Mouse (Mus musculus): Measurements from ENCODE around the gene Letmd1.
"Not testable (repeated sequence)": the region's sequence is repeated elsewhere in the genome, so short reads cannot be mapped to it uniquely, and the experiment has no call there.

The Letmd1 gene

DNA sequence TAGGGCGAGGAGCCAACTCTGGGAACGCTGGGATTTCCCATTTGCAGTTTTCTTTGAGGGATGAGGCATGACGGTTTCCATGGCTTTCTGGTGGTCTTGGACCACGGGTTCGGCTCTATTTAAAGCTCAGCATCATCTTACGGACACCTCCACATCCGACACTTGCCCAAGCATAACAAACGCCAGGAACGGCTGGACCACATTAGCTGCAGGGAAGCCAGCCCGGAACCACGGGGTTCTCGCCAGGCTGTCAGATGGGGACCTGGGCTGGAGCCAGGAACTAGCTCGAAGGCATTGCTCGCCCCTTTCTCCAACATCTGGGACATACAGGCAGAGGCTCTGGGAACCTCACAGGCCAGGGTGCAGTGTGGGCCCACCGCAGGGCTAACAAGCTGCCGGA, 17.6 kb upstream of the Letmd1 start:
- no peak for DNase-seq (ENCODE audit: low read depth, low spot score)

DNA sequence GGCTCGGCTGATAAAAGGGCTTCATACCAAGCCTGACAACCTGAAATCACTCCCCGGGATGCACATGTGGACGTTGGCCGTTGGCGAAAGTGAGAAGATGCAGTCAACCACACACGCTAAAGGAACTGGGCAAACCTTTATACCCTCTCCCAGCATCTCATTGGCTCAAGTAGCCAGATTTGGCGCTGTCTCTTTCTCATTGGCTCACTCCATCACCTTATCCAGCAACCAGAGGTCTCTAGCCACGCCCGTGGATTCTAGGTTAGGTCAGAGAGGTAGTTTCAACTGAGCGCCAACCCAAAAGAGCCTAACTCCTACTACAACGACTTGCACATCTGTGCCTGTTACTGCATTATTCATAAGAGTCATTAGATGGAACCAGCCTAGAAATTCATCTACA, 16.3 kb upstream of the Letmd1 start:
- no peak for DNase-seq (ENCODE audit: low read depth, low spot score)

GRCm38 (mm10) chr15:100456356-100456991, 12.3 kb upstream of the Letmd1 start:
- DNase-seq (ENCODE audit: low read depth, low spot score), result no peak

GRCm38 (mm10) chr15:100457340-100457739, 11.5 kb upstream of the Letmd1 start:
- DNase-seq (ENCODE audit: low read depth, low spot score), result peak; percentile 93

DNA sequence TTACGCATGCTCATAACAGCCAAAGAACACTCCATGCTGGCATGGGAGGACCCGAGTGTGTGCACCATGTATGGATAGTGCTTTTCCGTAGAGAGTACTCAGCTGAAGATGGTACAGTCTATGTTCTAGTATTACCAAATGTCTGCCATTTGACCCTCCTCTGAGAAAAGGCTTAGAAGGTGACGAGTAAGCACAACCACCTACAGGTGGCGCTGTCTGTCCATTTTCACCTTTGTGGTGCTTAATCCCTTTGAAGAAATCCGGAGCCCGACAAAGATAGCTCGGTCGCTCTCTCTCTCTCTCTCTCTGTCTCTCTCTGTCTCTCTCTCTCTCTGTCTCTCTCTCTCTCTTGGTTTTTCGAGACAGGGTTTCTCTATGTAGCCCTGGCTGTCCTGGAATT, 10.8 kb upstream of the Letmd1 start:
- DNase-seq (ENCODE audit: low read depth, low spot score), result peak; percentile 90

DNA sequence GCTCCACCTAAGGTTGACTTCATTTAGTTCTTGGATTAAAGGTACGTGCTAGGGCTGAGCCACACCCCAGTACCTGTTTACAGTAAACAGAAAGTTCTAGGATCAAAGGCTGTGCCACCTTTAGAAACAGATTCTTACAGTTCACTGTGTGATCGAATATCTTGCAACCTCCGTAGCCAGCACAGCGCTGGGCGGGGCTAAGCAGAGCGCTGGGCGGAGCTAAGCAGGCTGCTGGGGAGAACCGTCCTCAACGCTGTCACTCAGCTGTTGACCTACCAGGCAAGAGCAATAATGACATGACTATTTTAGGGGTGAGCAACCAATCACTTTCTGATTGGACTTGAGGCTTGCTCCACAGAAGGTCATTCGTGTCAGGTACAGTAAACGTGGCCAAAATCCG, 7.9 kb upstream of the Letmd1 start:
- peak; percentile 87 for DNase-seq (ENCODE audit: low read depth, low spot score)

DNA sequence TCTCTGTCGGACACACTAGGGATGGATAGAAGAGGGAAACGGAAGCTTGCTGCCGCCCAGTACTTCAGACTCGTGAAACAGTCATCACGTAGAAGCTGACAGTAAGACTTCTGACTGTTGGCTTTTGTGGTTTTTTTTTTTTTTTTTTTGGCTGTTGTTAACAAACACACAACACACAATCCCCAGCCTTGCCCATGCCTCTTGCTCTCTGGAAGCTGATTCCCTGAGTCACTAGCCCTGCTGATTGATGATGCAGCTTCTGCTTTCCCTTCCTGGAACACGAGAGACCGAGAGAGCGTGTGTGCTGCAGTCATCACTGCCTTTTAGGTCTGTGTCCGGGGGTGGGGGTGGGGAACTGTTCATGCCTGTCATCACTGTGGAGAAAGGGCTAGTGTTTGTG, 7.2 kb upstream of the Letmd1 start:
- DNase-seq (ENCODE audit: low read depth, low spot score), result peak; percentile 27

- DNase-seq (ENCODE audit: low read depth, low spot score), result no peak
These were observed 6.7 kb upstream of the Letmd1 start for GRCm38 (mm10) chr15:100462086-100462485.

DNA sequence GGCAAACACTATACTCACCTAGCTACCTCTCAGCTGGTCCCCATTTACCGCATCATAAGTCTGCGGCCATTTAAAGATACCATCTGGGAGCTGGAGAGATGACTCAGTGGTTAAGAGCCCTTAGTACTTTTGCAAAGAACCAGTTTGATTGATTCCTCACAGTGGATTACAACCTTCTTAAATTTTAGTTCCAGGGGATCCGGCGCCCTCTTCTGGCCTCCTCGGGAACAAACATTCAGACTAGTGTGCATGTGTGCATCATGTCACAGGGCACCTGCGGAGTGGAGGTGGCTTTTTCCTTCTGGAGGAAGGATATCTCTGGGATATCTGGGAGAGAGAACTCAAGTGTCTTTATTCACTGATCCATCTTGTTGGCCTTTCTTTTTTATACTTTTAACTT, 5.1 kb upstream of the Letmd1 start:
- peak; percentile 84 for DNase-seq (ENCODE audit: low read depth, low spot score)

DNA sequence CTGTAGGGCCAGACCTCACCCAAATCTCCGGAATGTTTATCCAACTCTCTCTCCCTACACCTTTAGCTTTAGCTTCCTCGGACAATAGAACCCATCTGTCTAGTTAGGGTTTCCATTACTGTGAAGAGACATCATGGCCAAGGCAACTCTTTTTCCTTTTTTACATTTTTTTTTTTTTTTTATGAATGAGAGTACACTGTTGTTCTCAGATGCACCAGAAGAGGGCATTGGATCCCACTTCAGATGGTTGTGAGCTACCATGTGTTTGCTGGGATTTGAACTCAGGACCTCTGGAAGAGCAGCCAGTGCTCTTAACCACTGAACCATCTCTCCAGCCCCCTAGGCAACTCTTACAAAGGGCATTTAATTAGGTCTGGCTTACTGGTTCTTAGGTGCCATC, 3.4 kb upstream of the Letmd1 start:
- DNase-seq (ENCODE audit: low read depth, low spot score), result peak; percentile 54

DNA sequence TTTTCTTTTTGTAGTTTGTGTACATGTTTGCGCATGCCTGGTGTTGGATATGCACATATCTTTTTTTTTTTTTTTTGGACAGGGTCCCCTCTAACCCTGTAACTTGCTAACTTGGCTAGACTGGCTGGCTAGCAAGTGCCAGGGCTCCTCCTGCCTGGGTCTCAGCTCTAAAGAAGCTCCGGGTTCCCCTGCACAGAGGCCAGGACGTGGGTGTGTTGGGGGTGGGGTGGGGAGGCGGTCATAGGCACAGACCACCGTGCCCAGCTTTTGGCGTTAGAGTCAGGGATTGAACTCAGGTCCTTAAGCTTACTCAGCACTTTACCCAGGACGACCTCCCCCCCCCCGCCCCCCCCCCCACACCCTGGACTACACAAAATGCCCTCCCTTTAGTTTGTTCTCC, 1.1 kb upstream of the Letmd1 start:
- no peak for DNase-seq (ENCODE audit: low read depth, low spot score)

DNA sequence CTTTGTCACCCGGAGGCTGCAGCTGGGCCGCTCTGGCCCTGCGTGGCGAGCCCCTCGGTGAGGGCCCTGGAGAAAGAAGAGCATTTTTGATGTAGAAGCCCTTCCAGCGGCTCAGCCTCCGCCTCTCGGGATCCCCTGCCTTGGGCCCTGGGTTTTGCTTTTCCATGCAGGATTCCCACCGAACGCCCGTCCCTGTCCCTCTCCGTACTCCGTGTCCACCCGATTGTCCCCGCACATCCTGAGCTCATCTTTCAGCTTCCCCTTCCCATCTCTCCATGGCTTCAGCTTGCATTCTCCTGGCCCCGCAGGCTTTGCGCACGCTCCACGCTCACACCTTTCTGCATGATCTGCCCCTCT, 344 bp downstream of the Letmd1 start:
- DNase-seq (ENCODE audit: low read depth, low spot score), result peak; percentile 33

DNA sequence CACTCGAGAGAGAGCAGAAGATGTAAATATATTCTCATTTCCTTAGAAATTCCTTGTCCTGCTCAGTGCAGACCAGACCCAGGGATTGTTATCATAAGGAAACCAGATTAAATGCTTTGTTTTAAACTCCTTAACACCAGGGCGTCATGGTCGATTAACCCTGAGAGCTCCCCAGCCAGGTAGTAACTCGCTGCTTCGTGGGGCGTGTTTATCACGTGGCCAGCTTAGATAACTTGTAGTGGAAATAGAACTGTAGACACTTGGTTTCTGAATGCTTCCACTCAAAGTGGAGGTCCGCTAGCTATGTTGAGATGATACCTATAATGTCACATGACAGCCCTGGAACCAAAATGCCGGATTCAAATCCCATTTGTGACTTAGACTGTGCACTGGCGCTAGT, 1.2 kb downstream of the Letmd1 start:
- no peak for DNase-seq (ENCODE audit: low read depth, low spot score)

GRCm38 (mm10) chr15:100473926-100474503, 5.2 kb downstream of the Letmd1 start:
- no peak for DNase-seq (ENCODE audit: low read depth, low spot score)

GRCm38 (mm10) chr15:100478351-100478750, 9.5 kb downstream of the Letmd1 start:
- DNase-seq (ENCODE audit: low read depth, low spot score), result peak; percentile 49

DNA sequence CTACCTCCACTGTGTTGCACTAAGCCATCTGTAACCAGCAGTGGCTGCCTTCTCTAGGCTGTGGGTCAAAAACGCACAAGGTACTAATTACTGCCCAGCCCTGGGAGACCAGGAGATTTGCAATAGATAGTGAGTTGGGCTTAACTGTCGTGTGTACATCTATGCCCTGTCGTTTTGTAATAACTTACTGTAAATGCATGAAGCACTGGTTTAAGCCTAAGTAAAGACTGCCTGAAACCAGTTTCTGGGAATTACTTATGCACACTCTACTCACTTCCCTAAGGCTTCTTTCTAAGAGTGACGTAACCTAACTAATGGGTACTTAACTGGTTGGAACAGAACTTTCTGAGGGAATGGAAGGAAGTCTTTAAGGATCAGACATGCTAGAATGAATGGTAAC, 10.1 kb downstream of the Letmd1 start:
- DNase-seq (ENCODE audit: low read depth, low spot score), result no peak

DNA sequence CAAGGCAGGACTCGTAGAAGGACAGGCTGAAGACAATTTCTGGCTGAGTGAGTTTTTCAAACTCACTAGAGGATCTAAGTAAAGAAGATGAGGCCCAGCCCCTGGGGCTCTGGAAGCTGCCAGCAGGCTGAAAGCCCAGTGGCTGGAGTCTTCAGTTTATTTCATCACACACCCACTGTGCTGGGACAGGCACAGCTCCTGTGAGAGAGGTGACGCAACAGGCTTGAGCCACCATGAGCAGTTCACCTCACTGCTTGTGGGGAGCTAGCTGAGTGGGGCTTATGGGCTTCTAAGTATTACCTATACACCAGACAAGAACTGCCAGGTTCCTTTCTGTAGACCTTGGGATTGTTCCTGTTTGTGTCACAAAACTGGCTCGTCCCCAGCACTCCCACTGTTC, 16.8 kb downstream of the Letmd1 start:
- DNase-seq (ENCODE audit: low read depth, low spot score), result no peak

- no peak for DNase-seq (ENCODE audit: low read depth, low spot score)
These were observed 17.6 kb downstream of the Letmd1 start for GRCm38 (mm10) chr15:100486450-100486849.

GRCm38 (mm10) chr15:100487050-100487449, 18.2 kb downstream of the Letmd1 start:
- DNase-seq (ENCODE audit: low read depth, low spot score), result no peak

DNA sequence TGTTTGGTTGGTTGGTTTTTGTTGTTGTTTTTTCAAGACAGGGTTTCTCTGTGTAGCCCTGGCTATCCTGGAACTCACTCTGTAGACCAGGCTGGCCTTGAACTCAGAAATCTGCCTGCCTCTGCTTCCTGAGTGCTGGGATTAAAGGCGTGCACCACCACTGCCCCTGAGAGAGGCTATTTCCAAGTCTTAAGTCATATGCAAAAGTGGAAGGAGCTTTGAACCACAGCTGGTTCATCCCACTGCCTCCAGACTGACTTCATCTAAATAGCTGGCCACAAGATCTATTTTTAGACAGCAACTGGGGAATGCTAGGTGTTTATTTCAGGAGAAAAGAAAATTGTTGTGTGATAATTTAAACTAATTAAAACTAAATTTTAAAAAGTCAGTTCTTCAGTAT, 19.5 kb downstream of the Letmd1 start:
- DNase-seq (ENCODE audit: low read depth, low spot score), result not testable (repeated sequence)

- no peak for DNase-seq (ENCODE audit: low read depth, low spot score)
These were observed 20.4 kb downstream of the Letmd1 start for GRCm38 (mm10) chr15:100489263-100489662.

- no peak for DNase-seq (ENCODE audit: low read depth, low spot score)
These were observed 23.1 kb downstream of the Letmd1 start for GRCm38 (mm10) chr15:100491966-100492365.

- DNase-seq (ENCODE audit: low read depth, low spot score), result no peak
These were observed 25.8 kb downstream of the Letmd1 start for GRCm38 (mm10) chr15:100494647-100495046.

- DNase-seq (ENCODE audit: low read depth, low spot score), result peak; percentile 90
These were observed 26.3 kb downstream of the Letmd1 start, which contains the start of gene Csrnp2 for GRCm38 (mm10) chr15:100495102-100495501. Gene Csrnp2 (minus strand): TSS chr15:100495488.
